Mouse (Mus musculus) spleen, adult 2 months (tissue): Measurements from ENCODE around the gene Kcnk5.

Experiments
- CTCF ChIP-seq: fragments of 200-500 bp; IDR thresholded peaks from 2 replicates; pipeline ENCODE4 v1.5.1; 2011; ENCODE audit warnings: mild to moderate bottlenecking, inconsistent platforms; ENCODE audit not compliant: insufficient read depth, insufficient read length, insufficient replicate concordance; ENCODE audit errors: extremely low read depth
- POLR2A ChIP-seq: fragments of 200-500 bp; IDR thresholded peaks from 2 replicates; pipeline ENCODE4 v1.6.1; 2011; ENCODE audit warnings: low read depth, low read length, inconsistent platforms

GRCm38 (mm10) chr14:20175705-20176104, 5.9 kb downstream of the Kcnk5 start:
- TF ChIP-seq CTCF (no peak), POLR2A (no peak)
